Mouse (Mus musculus) forebrain, embryonic 14.5 days (tissue): ENCODE results near the gene Selplg. TPM values are rescaled to one million over a fixed set of nuclear protein-coding genes. Genes with fewer than 3 reads are reported as not detected.

Source experiments
- ATAC-seq: fragments of 200-750 bp; cut with Nextera tagmentation; 2 replicates; pipeline ENCODE4 v1.8.0; 2017; ENCODE audit warnings: mild to moderate bottlenecking, moderate library complexity
- DNase-seq: peaks from one replicate; pipeline ENCODE4 v3.0.0-alpha.2; 2015; ENCODE audit warnings: low spot score
- H3K27ac ChIP-seq: fragments of 300-500 bp; sonication (generic); 2 replicates; pipeline ENCODE4 v1.5.1; 2014; ENCODE audit warnings: low read depth, mild to moderate bottlenecking, control low read depth, low read length, moderate library complexity
- H3K27me3 ChIP-seq: fragments of 300-500 bp; sonication (generic); replicated peaks from 2 replicates; pipeline ENCODE4 v1.6.1; 2014; ENCODE audit warnings: low read length, control low read depth, mixed read lengths; ENCODE audit not compliant: control insufficient read depth, insufficient read depth
- H3K36me3 ChIP-seq: fragments of 300-500 bp; sonication (generic); 2 replicates; pipeline ENCODE4 v1.6.1; 2014; ENCODE audit warnings: low read length, control low read depth; ENCODE audit not compliant: control insufficient read depth, insufficient read depth
- H3K4me1 ChIP-seq: fragments of 300-500 bp; sonication (generic); 2 replicates; pipeline ENCODE4 v1.6.1; 2014; ENCODE audit warnings: antibody characterized with exemption, low read length, control low read depth; ENCODE audit not compliant: control insufficient read depth, insufficient read depth
- H3K4me2 ChIP-seq: fragments of 300-500 bp; sonication (generic); 2 replicates; pipeline ENCODE4 v1.6.1; 2014; ENCODE audit warnings: mild to moderate bottlenecking, control low read depth, low read length
- H3K4me3 ChIP-seq: fragments of 300-500 bp; sonication (generic); 2 replicates; pipeline ENCODE4 v1.5.1; 2014; ENCODE audit warnings: low read depth, low read length, control low read depth
- H3K9ac ChIP-seq: fragments of 300-500 bp; sonication (generic); 2 replicates; pipeline ENCODE4 v1.6.1; 2014; ENCODE audit warnings: mild to moderate bottlenecking, low read length, control low read depth, moderate library complexity
- H3K9me3 ChIP-seq: fragments of 300-500 bp; sonication (generic); replicated peaks from 2 replicates; pipeline ENCODE4 v1.6.1; 2016; ENCODE audit warnings: low read length, control low read depth, mixed read lengths; ENCODE audit not compliant: control insufficient read depth
- WGBS: fragments of 180-500 bp; shearing (Covaris S2); extraction: QIAGEN DNeasy Blood & Tissue Kit; methylation state at CpG from one replicate; pipeline ENCODE4 v1.1.7; 2014; 5-methylcytosine and 5-hydroxymethylcytosine counted together
- polyA plus RNA-seq: library from polyadenylated mRNA; unstranded; fragments of >200 nt; fragmentation: Nextera tagmentation; extraction: Ambion mirVana; gene quantifications from 2 replicates; pipeline ENCODE4 v1.2.1, GENCODE M21; 2014

The Selplg gene
- polyA plus RNA-seq, 1 experiment from 2014 or later: 1.8 TPM

- DNase-seq: peak; percentile 56
Measured at GRCm38 (mm10) chr5:113871903-113872548, 39.6 kb upstream of the Selplg start.

GRCm38 (mm10) chr5:113870393-113871040 is 38.1 kb upstream of the Selplg start:
- ATAC-seq (no peak), DNase-seq (no peak)
- Histone ChIP-seq H3K4me2 (no peak overlapping the region), H3K9me3 (no peaks in the 10 kb centered on the region), H3K4me3 (no peak overlapping the region), H3K36me3 (peaks cover 8% of the 10 kb centered on the region; the same call in 1 of the 2 replicates), H3K9ac (peak overlapping the region; percentile 32), H3K27me3 (no peaks in the 10 kb centered on the region), H3K27ac (peak overlapping the region; percentile 99), H3K4me1 (peaks cover 68% of the 10 kb centered on the region)
- 35% methylated on average over 21 of the region's 21 CpGs for WGBS

More at GRCm38 (mm10) chr5:113871903-113872548, 39.6 kb upstream of the Selplg start:
- peak overlapping the region; percentile 99 for H3K27ac ChIP-seq
- H3K36me3 ChIP-seq: peaks cover 21% of the 10 kb centered on the region
- peaks cover 68% of the 10 kb centered on the region for H3K4me1 ChIP-seq
- H3K27me3 ChIP-seq: no peaks in the 10 kb centered on the region
- no peak overlapping the region for H3K4me3 ChIP-seq
- H3K4me2 ChIP-seq: no peak overlapping the region
- H3K9ac ChIP-seq: no peak overlapping the region
- ATAC-seq: no peak
- 68% methylated on average over 7 of the region's 7 CpGs for WGBS
- no peaks in the 10 kb centered on the region for H3K9me3 ChIP-seq

GRCm38 (mm10) chr5:113869132-113869531 is 36.7 kb upstream of the Selplg start:
- no peak overlapping the region for H3K4me3 ChIP-seq
- H3K36me3 ChIP-seq: peaks cover 14% of the 10 kb centered on the region
- no peak overlapping the region for H3K9ac ChIP-seq
- no peak for ATAC-seq
- peak overlapping the region; percentile 61 for H3K27ac ChIP-seq
- no peaks in the 10 kb centered on the region for H3K27me3 ChIP-seq
- peak; percentile 79 for DNase-seq
- H3K4me1 ChIP-seq: peaks cover 58% of the 10 kb centered on the region
- H3K4me2 ChIP-seq: no peak overlapping the region
- no peaks in the 10 kb centered on the region for H3K9me3 ChIP-seq
- 32% methylated on average over 11 of the region's 11 CpGs for WGBS

DNA sequence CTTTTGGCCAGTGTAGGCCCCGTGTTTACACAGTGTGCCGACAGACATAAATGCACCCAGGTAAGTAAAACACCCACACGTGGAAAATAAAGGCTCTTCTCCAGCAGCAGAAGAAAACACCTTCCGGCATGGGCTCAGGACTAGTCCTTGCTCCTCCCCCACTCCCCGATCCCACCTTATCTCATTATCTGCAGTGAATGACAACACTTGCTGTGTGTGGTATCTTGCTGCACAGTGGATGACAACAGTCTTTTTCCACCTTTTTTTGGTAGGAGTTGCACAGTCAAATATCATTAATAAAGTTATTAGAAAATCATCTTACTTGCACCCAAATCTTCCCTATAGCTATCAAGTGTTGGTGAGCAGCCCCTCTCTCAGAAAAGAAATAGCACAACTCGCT is 32.5 kb upstream of the Selplg start:
- WGBS: 86% methylated on average over 6 of the region's 6 CpGs
- H3K9me3 ChIP-seq: no peaks in the 10 kb centered on the region

GRCm38 (mm10) chr5:113863994-113864393 is 31.6 kb upstream of the Selplg start:
- H3K9me3 ChIP-seq: no peaks in the 10 kb centered on the region
- H3K4me2 ChIP-seq: no peak overlapping the region
- H3K4me3 ChIP-seq: no peak overlapping the region
- peaks cover 25% of the 10 kb centered on the region for H3K36me3 ChIP-seq
- H3K27ac ChIP-seq: peak overlapping the region; percentile 81; the same call in 1 of the 2 replicates
- DNase-seq (no peak), ATAC-seq (no peak)
- H3K27me3 ChIP-seq: no peaks in the 10 kb centered on the region
- 95% methylated on average over 12 of the region's 12 CpGs for WGBS
- no peak overlapping the region for H3K9ac ChIP-seq
- H3K4me1 ChIP-seq: peaks cover 20% of the 10 kb centered on the region

More for the DNA sequence above, 32.5 kb upstream of the Selplg start:
- DNase-seq: no peak
- Histone ChIP-seq H3K36me3 (peaks cover 25% of the 10 kb centered on the region), H3K4me3 (no peak overlapping the region), H3K4me1 (peaks cover 24% of the 10 kb centered on the region), H3K27me3 (no peaks in the 10 kb centered on the region), H3K4me2 (no peak overlapping the region), H3K27ac (0 out of 2 replicates have a peak overlapping the region, but pooled peaks have one; percentile 17), H3K9ac (no peak overlapping the region)
- ATAC-seq: no peak

DNA sequence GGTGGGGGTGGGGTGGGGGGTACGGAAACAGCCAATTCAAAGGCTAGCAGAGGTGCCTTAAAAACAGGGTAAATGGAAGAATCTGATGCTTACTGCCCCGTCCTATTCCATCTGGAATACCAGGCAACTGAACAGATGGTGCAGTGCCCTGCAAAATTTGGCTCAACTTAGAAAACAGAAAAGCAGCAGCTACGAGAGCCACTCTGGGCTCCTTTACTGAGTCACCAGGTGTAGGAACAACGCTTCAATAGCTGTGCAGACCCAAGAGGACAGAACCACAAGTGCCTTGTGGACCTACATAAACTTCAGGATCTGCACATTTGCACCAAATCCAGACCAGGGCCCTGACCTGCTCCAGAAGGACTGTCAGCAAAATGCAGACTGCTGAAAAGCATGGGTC is 30.0 kb upstream of the Selplg start:
- Histone ChIP-seq H3K4me2 (no peak overlapping the region), H3K4me3 (no peak overlapping the region), H3K9me3 (no peaks in the 10 kb centered on the region), H3K9ac (no peak overlapping the region), H3K27ac (peak overlapping the region; percentile 81), H3K27me3 (no peaks in the 10 kb centered on the region), H3K36me3 (peaks cover 25% of the 10 kb centered on the region), H3K4me1 (peaks cover 18% of the 10 kb centered on the region)
- 0 out of 2 replicates have a peak, but pooled peaks have one; percentile 41 for ATAC-seq
- peak; percentile 52 for DNase-seq
- 54% methylated on average over 4 of the region's 4 CpGs for WGBS

DNA sequence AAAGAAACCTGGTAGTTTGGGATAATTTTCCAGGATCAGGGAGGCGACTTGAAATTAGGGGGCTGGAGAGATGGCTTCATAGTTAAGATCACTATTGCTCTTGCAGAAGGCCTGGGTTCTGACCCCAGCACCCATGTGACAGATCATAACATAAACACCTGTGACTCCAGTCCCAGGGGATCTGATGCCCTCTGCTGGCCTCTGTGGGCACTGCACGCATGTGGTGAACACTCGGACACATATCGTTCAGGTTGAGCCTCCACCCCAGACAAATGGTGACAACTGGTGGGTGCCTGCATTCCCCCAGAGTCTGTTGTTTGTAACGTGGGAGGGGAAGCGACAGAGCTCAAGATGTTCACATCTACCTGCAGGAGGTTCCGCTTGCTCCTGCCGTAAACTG is 28.9 kb upstream of the Selplg start:
- H3K4me3 ChIP-seq: no peak overlapping the region
- H3K36me3 ChIP-seq: peaks cover 25% of the 10 kb centered on the region
- peaks cover 29% of the 10 kb centered on the region for H3K4me1 ChIP-seq
- DNase-seq: no peak
- WGBS: 90% methylated on average over 8 of the region's 8 CpGs
- H3K9me3 ChIP-seq: no peaks in the 10 kb centered on the region
- H3K27ac ChIP-seq: no peak overlapping the region
- no peak for ATAC-seq
- H3K4me2 ChIP-seq: no peak overlapping the region
- no peak overlapping the region for H3K9ac ChIP-seq
- no peaks in the 10 kb centered on the region for H3K27me3 ChIP-seq

DNA sequence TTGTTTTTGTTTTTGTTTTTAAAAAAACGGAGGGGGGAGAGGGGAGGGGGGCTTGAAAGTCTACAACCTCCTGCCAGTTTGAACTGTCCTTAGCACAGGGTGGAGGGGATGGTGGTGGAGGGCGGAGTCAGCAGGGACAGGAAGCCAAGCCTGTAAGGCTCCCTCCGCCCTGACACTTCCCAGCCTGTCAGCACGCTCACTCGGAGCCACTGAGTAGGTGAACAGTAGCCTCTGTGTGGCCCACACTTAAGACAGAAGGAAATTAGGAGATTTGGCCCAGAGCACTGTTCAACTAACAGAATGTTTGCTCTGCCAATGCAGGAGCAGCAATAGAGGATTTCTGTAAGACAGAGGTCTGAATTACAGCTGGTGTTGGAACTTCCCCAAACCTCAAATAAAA is 26.5 kb upstream of the Selplg start:
- Histone ChIP-seq H3K27ac (peak overlapping the region; percentile 52), H3K4me3 (no peak overlapping the region), H3K9me3 (no peaks in the 10 kb centered on the region), H3K27me3 (no peaks in the 10 kb centered on the region), H3K4me2 (no peak overlapping the region), H3K9ac (no peak overlapping the region), H3K4me1 (peaks cover 41% of the 10 kb centered on the region), H3K36me3 (peaks cover 9% of the 10 kb centered on the region)
- DNase-seq (peak; percentile 48), ATAC-seq (no peak)
- WGBS: 65% methylated on average over 5 of the region's 5 CpGs

DNA sequence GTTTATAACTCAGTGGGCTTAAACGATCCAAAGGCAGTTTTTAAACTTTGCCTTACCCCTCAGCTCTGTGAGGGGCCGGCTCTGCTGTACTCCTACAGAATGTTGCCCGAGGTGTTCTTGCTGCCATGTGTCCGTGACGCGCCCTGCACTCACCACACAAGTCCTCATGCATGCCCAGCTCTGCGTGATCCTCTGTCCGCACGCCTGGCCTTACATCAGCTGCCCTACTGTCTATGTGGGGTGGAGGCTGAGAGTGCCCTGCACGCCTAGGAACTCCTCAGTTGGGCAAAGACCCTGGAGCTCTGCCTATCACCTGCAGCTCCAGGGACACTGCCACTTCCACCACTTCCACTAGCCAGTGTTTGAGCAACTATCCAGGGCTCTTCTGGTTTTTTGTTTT is 26.1 kb upstream of the Selplg start:
- WGBS: 87% methylated on average over 10 of the region's 10 CpGs
- Histone ChIP-seq H3K4me3 (no peak overlapping the region), H3K4me1 (peaks cover 41% of the 10 kb centered on the region), H3K27me3 (no peaks in the 10 kb centered on the region), H3K9me3 (no peaks in the 10 kb centered on the region), H3K27ac (peak overlapping the region; percentile 52; the same call in 1 of the 2 replicates), H3K36me3 (peaks cover 5% of the 10 kb centered on the region; the same call in 1 of the 2 replicates), H3K4me2 (no peak overlapping the region), H3K9ac (no peak overlapping the region)
- ATAC-seq (no peak), DNase-seq (no peak)
